ENCODE assay signal across 8 mouse cellular contexts in genomic region chr7:66247274-66248021, GRCm38 (mm10).
DNase-seq lines count a peak whose midpoint lies in the region; ATAC-seq and TF ChIP-seq lines count a peak whose summit lies in the region.

No protein-coding gene starts in this region.

- no peak overlapping the region for H3K27ac ChIP-seq in kidney, embryonic 16.5 days (ENCODE audit: low read length)
- H3K27ac ChIP-seq in midbrain, embryonic 14.5 days (replicated peaks; ENCODE audit: low read depth, low read length) = peak overlapping the region; percentile 71

- DNase-seq in kidney, postnatal 10 days = peak; percentile 45
- peak; percentile 94 for DNase-seq in brain, embryonic 14.5 days (ENCODE audit: low read depth)
- DNase-seq in frontal cortex, postnatal 10 days (ENCODE audit: low spot score in 2 of 2) = peak; percentile 67 to 75
- DNase-seq in layer of hippocampus, postnatal 36 days = peak; percentile 54 to 70
- DNase-seq in midbrain, embryonic 14.5 days = peak; percentile 86
- no peak for DNase-seq in spleen, adult 18-20 months

- H3K9me3 ChIP-seq in kidney, embryonic 16.5 days (ENCODE audit: low read length) = no peaks in the 10 kb centered on the region
- no peaks in the 10 kb centered on the region for H3K9me3 ChIP-seq in midbrain, embryonic 14.5 days (ENCODE audit: control insufficient read depth, low read length)

- H3K4me3 ChIP-seq in kidney, embryonic 16.5 days (ENCODE audit: low read length) = no peak overlapping the region
- H3K4me3 ChIP-seq in midbrain, embryonic 14.5 days (replicated peaks; ENCODE audit: low read depth, low read length) = no peak overlapping the region

- TF ChIP-seq POLR2A in brain, embryonic 14.5 days (IDR thresholded peaks at IDR 0.05; ENCODE audit: borderline replicate concordance, extremely low read depth, insufficient read depth, insufficient read length, poor library complexity, severe bottlenecking) = no peak

- no peak overlapping the region for H3K4me2 ChIP-seq in kidney, embryonic 16.5 days (replicated peaks; ENCODE audit: low read depth, low read length)
- peak overlapping the region; percentile 21 for H3K4me2 ChIP-seq in midbrain, embryonic 14.5 days (ENCODE audit: low read length)

- H3K9ac ChIP-seq in kidney, embryonic 16.5 days (replicated peaks; ENCODE audit: low read length) = no peak overlapping the region; the same call in 1 of the 2 replicates
- H3K9ac ChIP-seq in midbrain, embryonic 14.5 days (replicated peaks; ENCODE audit: low read length) = peak overlapping the region; percentile 37; the same call in 1 of the 2 replicates

- no peak for TF ChIP-seq CTCF in brain, embryonic 14.5 days (IDR thresholded peaks at IDR 0.05; ENCODE audit: borderline replicate concordance, extremely low read depth, insufficient read depth, insufficient read length)

- ATAC-seq in kidney, embryonic 16.5 days (ENCODE audit: low FRiP score, low TSS enrichment) = no peak
- peak; percentile 77 for ATAC-seq in midbrain, embryonic 14.5 days (ENCODE audit: low FRiP score, low TSS enrichment)
- no peak for ATAC-seq in megakaryocyte progenitor cell, adult 5-6 weeks (replicated peaks; ENCODE audit: poor library complexity)

- WGBS in kidney, embryonic 16.5 days = 54% methylated on average over 12 of the region's 12 CpGs
- WGBS in midbrain, embryonic 14.5 days = 15% methylated on average over 12 of the region's 12 CpGs

- H3K36me3 ChIP-seq in kidney, embryonic 16.5 days (ENCODE audit: insufficient read depth, low read length) = no peaks in the 10 kb centered on the region
- H3K36me3 ChIP-seq in midbrain, embryonic 14.5 days (ENCODE audit: control insufficient read depth, insufficient read depth, low read length) = no peaks in the 10 kb centered on the region

- H3K27me3 ChIP-seq in kidney, embryonic 16.5 days (ENCODE audit: insufficient read depth, low read length) = no peaks in the 10 kb centered on the region
- H3K27me3 ChIP-seq in midbrain, embryonic 14.5 days (ENCODE audit: control insufficient read depth, insufficient read depth, low read length) = no peaks in the 10 kb centered on the region

- H3K4me1 ChIP-seq in kidney, embryonic 16.5 days (ENCODE audit: insufficient read depth, low read length) = peaks cover 10% of the 10 kb centered on the region
- peaks cover 20% of the 10 kb centered on the region for H3K4me1 ChIP-seq in midbrain, embryonic 14.5 days (ENCODE audit: control insufficient read depth, insufficient read depth, low read length)

Comparison
In these comparisons a context has a peak if more than half of its experiments do, and no peak if none do; other contexts are left out.
1. DNase-seq: peak in kidney, postnatal 10 days (single experiment), brain, embryonic 14.5 days (single experiment), frontal cortex, postnatal 10 days (2 of 2), layer of hippocampus, postnatal 36 days (2 of 2) and midbrain, embryonic 14.5 days (single experiment); none in spleen, adult 18-20 months (0 of 2).